Mouse (Mus musculus): ENCODE measurements around the gene Adamtsl1. TPM values are rescaled to one million over a fixed set of nuclear protein-coding genes. Genes with fewer than 3 reads are reported as not detected.

Adamtsl1 gene
- polyA plus RNA-seq, 1 experiment from 2014 or later: 12.5 TPM

DNA sequence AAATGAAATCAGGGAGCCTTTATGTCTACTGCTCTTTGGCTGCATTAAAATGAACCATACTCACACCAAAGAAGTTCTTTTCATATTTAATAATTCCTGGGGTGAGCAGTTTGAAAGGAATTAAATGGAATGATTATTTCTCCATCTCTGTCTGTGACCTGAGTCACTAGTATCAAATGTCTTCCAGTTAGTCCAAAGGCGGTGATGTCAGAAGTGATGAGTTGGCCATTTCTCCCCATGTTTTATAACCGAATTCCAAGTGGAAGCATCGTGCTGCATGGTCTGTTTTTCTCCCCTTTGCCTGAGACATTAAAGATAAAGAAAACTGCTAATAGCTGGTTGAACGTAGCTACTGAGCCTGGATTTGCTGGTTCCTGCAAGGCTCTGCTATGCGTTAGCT, 657.5 kb downstream of the Adamtsl1 start:
- no peaks in the 10 kb centered on the region for H3K36me3 ChIP-seq (ENCODE audit: control insufficient read depth, insufficient read depth, low read length)
- no peaks in the 10 kb centered on the region; the same call in 1 of the 2 replicates for H3K4me1 ChIP-seq (ENCODE audit: control insufficient read depth, insufficient read depth, low read depth, low read length)
- H3K9ac ChIP-seq (ENCODE audit: low read depth, low read length): no peak overlapping the region
- H3K9me3 ChIP-seq (ENCODE audit: control insufficient read depth, low read length): no peaks in the 10 kb centered on the region
- H3K27ac ChIP-seq (ENCODE audit: low read depth, low read length): no peak overlapping the region
- ATAC-seq: no peak
- H3K4me2 ChIP-seq (ENCODE audit: low read length): no peak overlapping the region
- no peaks in the 10 kb centered on the region for H3K27me3 ChIP-seq (replicated peaks; ENCODE audit: control insufficient read depth, insufficient read depth, low read length)
- no peak overlapping the region for H3K4me3 ChIP-seq (ENCODE audit: low read length)
- WGBS: 71% methylated on average over 5 of the region's 5 CpGs

GRCm38 (mm10) chr4:86177471-86177870, 663.5 kb downstream of the Adamtsl1 start:
- Histone ChIP-seq H3K27ac (ENCODE audit: low read depth, low read length) (no peak overlapping the region), H3K9me3 (ENCODE audit: control insufficient read depth, low read length) (no peaks in the 10 kb centered on the region), H3K4me2 (ENCODE audit: low read length) (no peak overlapping the region), H3K9ac (ENCODE audit: low read depth, low read length) (no peak overlapping the region), H3K36me3 (ENCODE audit: control insufficient read depth, insufficient read depth, low read length) (no peaks in the 10 kb centered on the region), H3K4me3 (ENCODE audit: low read length) (no peak overlapping the region), H3K4me1 (ENCODE audit: control insufficient read depth, insufficient read depth, low read depth, low read length) (no peaks in the 10 kb centered on the region), H3K27me3 (replicated peaks; ENCODE audit: control insufficient read depth, insufficient read depth, low read length) (no peaks in the 10 kb centered on the region)
- 91% methylated on average over 6 of the region's 6 CpGs for WGBS
- ATAC-seq: no peak

GRCm38 (mm10) chr4:86178116-86178515, 664.1 kb downstream of the Adamtsl1 start:
- Histone ChIP-seq H3K4me3 (ENCODE audit: low read length) (no peak overlapping the region), H3K9ac (ENCODE audit: low read depth, low read length) (no peak overlapping the region), H3K36me3 (ENCODE audit: control insufficient read depth, insufficient read depth, low read length) (no peaks in the 10 kb centered on the region), H3K4me2 (ENCODE audit: low read length) (no peak overlapping the region), H3K9me3 (ENCODE audit: control insufficient read depth, low read length) (no peaks in the 10 kb centered on the region), H3K27ac (ENCODE audit: low read depth, low read length) (no peak overlapping the region), H3K4me1 (ENCODE audit: control insufficient read depth, insufficient read depth, low read depth, low read length) (no peaks in the 10 kb centered on the region), H3K27me3 (replicated peaks; ENCODE audit: control insufficient read depth, insufficient read depth, low read length) (no peaks in the 10 kb centered on the region)
- 84% methylated on average over 14 of the region's 14 CpGs for WGBS
- ATAC-seq: no peak

- peaks cover 2% of the 10 kb centered on the region; the same call in 1 of the 2 replicates for H3K4me1 ChIP-seq (ENCODE audit: control insufficient read depth, insufficient read depth, low read depth, low read length)
- 0 out of 2 replicates have a peak, but pooled peaks cover 2% of the 10 kb centered on the region for H3K9me3 ChIP-seq (ENCODE audit: control insufficient read depth, low read length)
- no peak overlapping the region for H3K4me2 ChIP-seq (ENCODE audit: low read length)
- WGBS: 8% methylated on average over 1 of the region's 1 CpGs
- no peak overlapping the region for H3K27ac ChIP-seq (ENCODE audit: low read depth, low read length)
- H3K4me3 ChIP-seq (ENCODE audit: low read length): no peak overlapping the region
- H3K9ac ChIP-seq (ENCODE audit: low read depth, low read length): no peak overlapping the region
- ATAC-seq: no peak
- no peaks in the 10 kb centered on the region for H3K27me3 ChIP-seq (replicated peaks; ENCODE audit: control insufficient read depth, insufficient read depth, low read length)
- H3K36me3 ChIP-seq (ENCODE audit: control insufficient read depth, insufficient read depth, low read length): no peaks in the 10 kb centered on the region
Measured at GRCm38 (mm10) chr4:86183701-86184173, 669.8 kb downstream of the Adamtsl1 start.

- Histone ChIP-seq H3K27ac (ENCODE audit: low read depth, low read length) (no peak overlapping the region), H3K4me2 (ENCODE audit: low read length) (no peak overlapping the region), H3K36me3 (ENCODE audit: control insufficient read depth, insufficient read depth, low read length) (no peaks in the 10 kb centered on the region), H3K4me1 (ENCODE audit: control insufficient read depth, insufficient read depth, low read depth, low read length) (no peaks in the 10 kb centered on the region), H3K9me3 (ENCODE audit: control insufficient read depth, low read length) (0 out of 2 replicates have a peak, but pooled peaks cover 2% of the 10 kb centered on the region), H3K4me3 (ENCODE audit: low read length) (no peak overlapping the region), H3K9ac (ENCODE audit: low read depth, low read length) (no peak overlapping the region), H3K27me3 (replicated peaks; ENCODE audit: control insufficient read depth, insufficient read depth, low read length) (no peaks in the 10 kb centered on the region)
- 38% methylated on average over 2 of the region's 2 CpGs for WGBS
- ATAC-seq: peak; percentile 76
Measured at GRCm38 (mm10) chr4:86189853-86190252, 675.9 kb downstream of the Adamtsl1 start.

GRCm38 (mm10) chr4:86191195-86191594, 677.2 kb downstream of the Adamtsl1 start:
- Histone ChIP-seq H3K9ac (ENCODE audit: low read depth, low read length) (no peak overlapping the region), H3K9me3 (ENCODE audit: control insufficient read depth, low read length) (0 out of 2 replicates have a peak, but pooled peaks cover 2% of the 10 kb centered on the region), H3K36me3 (ENCODE audit: control insufficient read depth, insufficient read depth, low read length) (no peaks in the 10 kb centered on the region), H3K4me1 (ENCODE audit: control insufficient read depth, insufficient read depth, low read depth, low read length) (no peaks in the 10 kb centered on the region), H3K4me2 (ENCODE audit: low read length) (no peak overlapping the region), H3K27me3 (replicated peaks; ENCODE audit: control insufficient read depth, insufficient read depth, low read length) (no peaks in the 10 kb centered on the region), H3K4me3 (ENCODE audit: low read length) (no peak overlapping the region), H3K27ac (ENCODE audit: low read depth, low read length) (no peak overlapping the region)
- 80% methylated on average over 5 of the region's 5 CpGs for WGBS
- no peak for ATAC-seq

- Histone ChIP-seq H3K9me3 (ENCODE audit: control insufficient read depth, low read length) (no peaks in the 10 kb centered on the region), H3K27ac (ENCODE audit: low read depth, low read length) (no peak overlapping the region), H3K27me3 (replicated peaks; ENCODE audit: control insufficient read depth, insufficient read depth, low read length) (no peaks in the 10 kb centered on the region), H3K4me1 (ENCODE audit: control insufficient read depth, insufficient read depth, low read depth, low read length) (no peaks in the 10 kb centered on the region), H3K4me2 (ENCODE audit: low read length) (no peak overlapping the region), H3K4me3 (ENCODE audit: low read length) (no peak overlapping the region), H3K9ac (ENCODE audit: low read depth, low read length) (no peak overlapping the region), H3K36me3 (ENCODE audit: control insufficient read depth, insufficient read depth, low read length) (no peaks in the 10 kb centered on the region)
- 82% methylated on average over 7 of the region's 7 CpGs for WGBS
- ATAC-seq: peak; percentile 20; the same call in 1 of the 2 replicates
Measured at GRCm38 (mm10) chr4:86201766-86202165, 687.8 kb downstream of the Adamtsl1 start.

GRCm38 (mm10) chr4:86203288-86203687, 689.3 kb downstream of the Adamtsl1 start:
- Histone ChIP-seq H3K27ac (ENCODE audit: low read depth, low read length) (no peak overlapping the region), H3K36me3 (ENCODE audit: control insufficient read depth, insufficient read depth, low read length) (no peaks in the 10 kb centered on the region), H3K4me3 (ENCODE audit: low read length) (no peak overlapping the region), H3K9me3 (ENCODE audit: control insufficient read depth, low read length) (no peaks in the 10 kb centered on the region), H3K9ac (ENCODE audit: low read depth, low read length) (no peak overlapping the region), H3K27me3 (replicated peaks; ENCODE audit: control insufficient read depth, insufficient read depth, low read length) (no peaks in the 10 kb centered on the region), H3K4me1 (ENCODE audit: control insufficient read depth, insufficient read depth, low read depth, low read length) (no peaks in the 10 kb centered on the region), H3K4me2 (ENCODE audit: low read length) (no peak overlapping the region)
- WGBS: 81% methylated on average over 2 of the region's 2 CpGs
- ATAC-seq: no peak

- no peak overlapping the region for H3K4me2 ChIP-seq (ENCODE audit: low read length)
- 85% methylated on average over 5 of the region's 5 CpGs for WGBS
- H3K9me3 ChIP-seq (ENCODE audit: control insufficient read depth, low read length): no peaks in the 10 kb centered on the region
- no peak overlapping the region for H3K27ac ChIP-seq (ENCODE audit: low read depth, low read length)
- H3K4me1 ChIP-seq (ENCODE audit: control insufficient read depth, insufficient read depth, low read depth, low read length): no peaks in the 10 kb centered on the region
- H3K9ac ChIP-seq (ENCODE audit: low read depth, low read length): no peak overlapping the region
- no peak overlapping the region for H3K4me3 ChIP-seq (ENCODE audit: low read length)
- no peaks in the 10 kb centered on the region for H3K36me3 ChIP-seq (ENCODE audit: control insufficient read depth, insufficient read depth, low read length)
- H3K27me3 ChIP-seq (replicated peaks; ENCODE audit: control insufficient read depth, insufficient read depth, low read length): no peaks in the 10 kb centered on the region
- no peak for ATAC-seq
Measured at GRCm38 (mm10) chr4:86224875-86225274, 710.9 kb downstream of the Adamtsl1 start.

DNA sequence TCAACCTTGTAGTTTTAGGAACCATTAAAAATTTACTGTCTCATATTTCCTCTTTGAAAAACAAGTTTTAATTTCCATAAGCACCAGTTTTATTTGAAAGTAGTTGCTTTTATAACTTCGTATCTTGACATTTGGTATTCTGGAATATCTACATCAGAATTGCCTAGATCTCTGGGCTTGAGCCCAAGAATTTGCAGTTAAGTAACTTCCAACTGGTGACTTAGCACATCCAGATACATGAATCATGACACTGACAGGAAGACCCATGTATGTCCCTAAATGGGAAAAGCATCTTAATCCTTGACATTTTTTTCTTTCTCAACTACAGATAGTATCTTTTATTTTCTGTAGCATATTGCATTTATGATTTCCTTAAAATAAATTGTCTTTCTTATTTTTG, 713.1 kb downstream of the Adamtsl1 start:
- Histone ChIP-seq H3K9ac (ENCODE audit: low read depth, low read length) (no peak overlapping the region), H3K9me3 (ENCODE audit: control insufficient read depth, low read length) (no peaks in the 10 kb centered on the region), H3K36me3 (ENCODE audit: control insufficient read depth, insufficient read depth, low read length) (no peaks in the 10 kb centered on the region), H3K4me1 (ENCODE audit: control insufficient read depth, insufficient read depth, low read depth, low read length) (no peaks in the 10 kb centered on the region), H3K27me3 (replicated peaks; ENCODE audit: control insufficient read depth, insufficient read depth, low read length) (no peaks in the 10 kb centered on the region), H3K4me2 (ENCODE audit: low read length) (no peak overlapping the region), H3K4me3 (ENCODE audit: low read length) (no peak overlapping the region), H3K27ac (ENCODE audit: low read depth, low read length) (no peak overlapping the region)
- 82% methylated on average over 1 of the region's 1 CpGs for WGBS
- ATAC-seq: no peak
